In the genomic region with DNA sequence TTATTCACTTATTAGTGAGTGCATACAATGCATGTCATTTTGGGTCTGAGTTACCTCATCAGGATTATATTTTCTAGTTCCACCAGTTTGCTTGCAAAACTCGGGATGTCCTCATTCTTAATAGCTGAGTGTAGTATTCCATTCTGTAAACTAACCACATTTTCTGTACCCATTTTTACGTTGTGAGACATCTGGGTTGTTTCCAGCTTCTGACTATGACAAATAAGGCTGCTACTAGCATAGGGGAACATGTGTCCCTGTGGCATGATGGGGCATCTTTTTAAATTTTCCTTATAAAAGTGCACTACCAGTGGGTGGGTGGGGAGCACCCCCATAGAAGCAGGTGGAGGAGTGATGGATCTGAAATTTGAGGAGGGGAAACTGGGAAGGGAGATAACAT, we compare ENCODE assay signal across 22 mouse cellular contexts.
DNase-seq lines count a peak whose midpoint lies in the region.
"Had no signal": no experiment of that assay in that cellular context is flagged by ENCODE, and none has a peak within 500 bp of the region (broad histone marks: within the 10 kb centered on the region; RNA-seq: fewer than 3 reads in every experiment).

No protein-coding gene starts in this region.

- no peaks in the 10 kb centered on the region for H3K4me1 ChIP-seq in forebrain, embryonic 10.5 days

- DNase-seq in 3134 (ENCODE audit: extremely low read depth, insufficient read length, low spot score) (peak; percentile 51), 3T3-L1 (ENCODE audit: low read depth, low spot score) (peak; percentile 69)
- DNase-seq in Muller cell, postnatal 12 days (ENCODE audit: inconsistent ontology term), result peak; percentile 29
- no peak for DNase-seq in forebrain, embryonic 10.5 days (ENCODE audit: extremely low spot score, low spot score)
- no peak for DNase-seq in embryo, embryonic 10.5 days (ENCODE audit: low spot score)
- DNase-seq in urinary bladder, adult 18-20 months (ENCODE audit: low spot score in 2 of 2), result no peak
- DNase-seq: adrenal gland, adult 2 months; adrenal gland, adult 8-10 months; adrenal gland, postnatal 10 days; adrenal gland, postnatal 14 days; adrenal gland, postnatal 25 days; adrenal gland, postnatal 36 days; B cell, adult 2 months; cerebellum, adult 11 months; cerebellum, adult 11-12 months; cerebellum, adult 18-20 months; cerebellum, adult 2 months; cerebellum, adult 8-10 months; cerebellum, adult 9-10 months had no signal

- H3K4me3 ChIP-seq in forebrain, embryonic 10.5 days, result no peak overlapping the region

- H3K9me3 ChIP-seq in forebrain, embryonic 10.5 days, result no peaks in the 10 kb centered on the region

- H3K36me3 ChIP-seq in forebrain, embryonic 10.5 days (replicated peaks), result no peaks in the 10 kb centered on the region
- H3K36me3 ChIP-seq: G1E had no signal

- no peaks in the 10 kb centered on the region for H3K27me3 ChIP-seq in forebrain, embryonic 10.5 days (ENCODE audit: poor library complexity, severe bottlenecking)
- H3K27me3 ChIP-seq: CH12.LX, Patski had no signal

- H3K27ac ChIP-seq in forebrain, embryonic 10.5 days, result no peak overlapping the region

- WGBS in forebrain, embryonic 10.5 days, result 84% methylated on average over 2 of the region's 2 CpGs

Comparison
In these comparisons a context has a peak if more than half of its experiments do, and no peak if none do; other contexts are left out.
1. DNase-seq: peak in 3134 (single experiment), 3T3-L1 (single experiment) and Muller cell, postnatal 12 days (single experiment); none in forebrain, embryonic 10.5 days (single experiment), embryo, embryonic 10.5 days (single experiment) and urinary bladder, adult 18-20 months (0 of 2).